Mouse (Mus musculus) myocyte (in vitro differentiated cells): ENCODE measurements around the gene Dnah14.

ENCODE experiments used
- CEBPB ChIP-seq: IDR thresholded peaks from 2 replicates; pipeline ENCODE4 v1.6.1; 2011; ENCODE audit warnings: mild to moderate bottlenecking, moderate library complexity; ENCODE audit not compliant: poor library complexity, insufficient read depth, severe bottlenecking
- E2F4 ChIP-seq: IDR thresholded peaks from one replicate; pipeline ENCODE4 v1.6.1; 2011; ENCODE audit warnings: mild to moderate bottlenecking, control low read depth, moderate library complexity; ENCODE audit not compliant: insufficient read depth
- MYOD1 ChIP-seq, 3 experiments: IDR thresholded peaks; one replicate each; pipeline ENCODE4 v1.6.1; 2011; ENCODE audit warnings: control low read depth in 2 of 3, low read depth in 2 of 3, mild to moderate bottlenecking in 2 of 3, moderate library complexity in 1 of 3; ENCODE audit not compliant: insufficient read length in 2 of 3, control insufficient read depth in 1 of 3
- MYOG ChIP-seq, 3 experiments: IDR thresholded peaks; one replicate each; pipeline ENCODE4 v1.6.1; 2011; ENCODE audit warnings: control low read depth in 2 of 3, low read depth in 2 of 3, mild to moderate bottlenecking in 2 of 3; ENCODE audit not compliant: insufficient read length in 2 of 3, control insufficient read depth in 1 of 3, insufficient read depth in 1 of 3
- POLR2A ChIP-seq: IDR thresholded peaks from one replicate; pipeline ENCODE4 v1.6.1; 2011; ENCODE audit warnings: low read depth, mild to moderate bottlenecking, control low read depth, moderate library complexity; ENCODE audit not compliant: insufficient read length
- POLR2AphosphoS2 ChIP-seq: IDR thresholded peaks from one replicate; pipeline ENCODE4 v1.6.1; 2011; ENCODE audit warnings: low read depth, control low read depth; ENCODE audit not compliant: insufficient read length
- TCF12 ChIP-seq: IDR thresholded peaks from one replicate; pipeline ENCODE4 v1.6.1; 2011; ENCODE audit warnings: mild to moderate bottlenecking, control low read depth; ENCODE audit not compliant: poor library complexity, insufficient read depth, severe bottlenecking
- USF1 ChIP-seq: IDR thresholded peaks from one replicate; pipeline ENCODE4 v1.6.1; 2011; ENCODE audit warnings: low read depth, mild to moderate bottlenecking, control low read depth, moderate library complexity

- TF ChIP-seq TCF12 = no peak
- no peak for TF ChIP-seq POLR2A
- TF ChIP-seq USF1 = no peak
- TF ChIP-seq POLR2AphosphoS2 = no peak
- TF ChIP-seq MYOD1 (IDR thresholded peaks at IDR 0.05; ENCODE audit: control insufficient read depth in 1 of 3, insufficient read length in 2 of 3, low read depth in 2 of 3) = no peak
- TF ChIP-seq CEBPB = no peak
- no peak for TF ChIP-seq E2F4
- TF ChIP-seq MYOG (IDR thresholded peaks at IDR 0.05; ENCODE audit: control insufficient read depth in 1 of 3, insufficient read depth in 1 of 3, insufficient read length in 2 of 3, low read depth in 2 of 3) = no peak
Observed at GRCm38 (mm10) chr1:181611118-181611517, 34.8 kb downstream of the Dnah14 start.
